Mouse (Mus musculus): ENCODE measurements around the gene Tdrkh. TPM values are rescaled to one million over a fixed set of nuclear protein-coding genes. Genes with fewer than 3 reads are reported as not detected.

The Tdrkh gene
- polyA plus RNA-seq (2014; fragmentation: Nextera tagmentation; extraction: Ambion mirVana) = 13.1 and 13.3 TPM in 2 replicates

GRCm38 (mm10) chr3:94413031-94413679, at the start of gene Tdrkh:
Gene Tdrkh, plus strand, starts transcription at chr3:94413273.
- WGBS = 9% methylated on average over 52 of the region's 52 CpGs
- peak; percentile 99 for ATAC-seq (ENCODE audit: low FRiP score, low TSS enrichment)
- H3K27me3 ChIP-seq (ENCODE audit: control insufficient read depth, insufficient read depth, low read length) = 0 out of 2 replicates have a peak, but pooled peaks cover 3% of the 10 kb centered on the region

GRCm38 (mm10) chr3:94363291-94364153, 49.6 kb upstream of the Tdrkh start:
- Histone ChIP-seq H3K4me1 (ENCODE audit: control insufficient read depth, insufficient read depth, low read length) (no peaks in the 10 kb centered on the region), H3K4me3 (ENCODE audit: low read length) (peak overlapping the region; percentile 57), H3K4me2 (replicated peaks; ENCODE audit: low read depth, low read length) (peak overlapping the region; percentile 94), H3K27me3 (ENCODE audit: control insufficient read depth, insufficient read depth, low read length) (peaks cover 24% of the 10 kb centered on the region), H3K36me3 (ENCODE audit: control insufficient read depth, insufficient read depth, low read length) (no peaks in the 10 kb centered on the region), H3K27ac (ENCODE audit: low read depth, low read length) (no peak overlapping the region), H3K9me3 (ENCODE audit: control insufficient read depth, low read length) (no peaks in the 10 kb centered on the region), H3K9ac (ENCODE audit: low read depth, low read length) (peak overlapping the region; percentile 74)
- ATAC-seq (ENCODE audit: low FRiP score, low TSS enrichment) = peak; percentile 70
- 6% methylated on average over 94 of the region's 97 CpGs for WGBS

More at GRCm38 (mm10) chr3:94413031-94413679, at the start of gene Tdrkh:
- H3K9ac ChIP-seq (ENCODE audit: low read depth, low read length) = peak within 1 kb of the TSS; percentile 58
- H3K4me3 ChIP-seq (ENCODE audit: low read length) = peak within 1 kb of the TSS; percentile 38
- H3K4me2 ChIP-seq (replicated peaks; ENCODE audit: low read depth, low read length) = peak within 1 kb of the TSS; percentile 74
- no peaks in the 10 kb centered on the region for H3K9me3 ChIP-seq (ENCODE audit: control insufficient read depth, low read length)
- H3K4me1 ChIP-seq (ENCODE audit: control insufficient read depth, insufficient read depth, low read length) = peaks cover 6% of the 10 kb centered on the region; the same call in 1 of the 2 replicates
- H3K36me3 ChIP-seq (ENCODE audit: control insufficient read depth, insufficient read depth, low read length) = no peaks in the 10 kb centered on the region
- H3K27ac ChIP-seq (ENCODE audit: low read depth, low read length) = no peak within 1 kb of the TSS

GRCm38 (mm10) chr3:94364154-94364526, 48.9 kb upstream of the Tdrkh start:
- peak; percentile 47 for ATAC-seq (ENCODE audit: low FRiP score, low TSS enrichment)
- H3K9ac ChIP-seq (ENCODE audit: low read depth, low read length) = peak overlapping the region; percentile 74

GRCm38 (mm10) chr3:94366761-94367160, 46.3 kb upstream of the Tdrkh start:
- no peak overlapping the region for H3K4me3 ChIP-seq (ENCODE audit: low read length)
- H3K27ac ChIP-seq (ENCODE audit: low read depth, low read length) = no peak overlapping the region
- ATAC-seq (ENCODE audit: low FRiP score, low TSS enrichment) = no peak
- H3K36me3 ChIP-seq (ENCODE audit: control insufficient read depth, insufficient read depth, low read length) = no peaks in the 10 kb centered on the region
- peaks cover 24% of the 10 kb centered on the region for H3K27me3 ChIP-seq (ENCODE audit: control insufficient read depth, insufficient read depth, low read length)
- no peak overlapping the region for H3K4me2 ChIP-seq (replicated peaks; ENCODE audit: low read depth, low read length)
- no peak overlapping the region for H3K9ac ChIP-seq (ENCODE audit: low read depth, low read length)
- H3K4me1 ChIP-seq (ENCODE audit: control insufficient read depth, insufficient read depth, low read length) = no peaks in the 10 kb centered on the region; the same call in 1 of the 2 replicates
- WGBS = 9% methylated on average over 3 of the region's 3 CpGs
- no peaks in the 10 kb centered on the region for H3K9me3 ChIP-seq (ENCODE audit: control insufficient read depth, low read length)

More at GRCm38 (mm10) chr3:94364154-94364526, 48.9 kb upstream of the Tdrkh start:
- WGBS = 5% methylated on average over 18 of the region's 23 CpGs
- no peak overlapping the region for H3K27ac ChIP-seq (ENCODE audit: low read depth, low read length)
- peak overlapping the region; percentile 94 for H3K4me2 ChIP-seq (replicated peaks; ENCODE audit: low read depth, low read length)
- H3K27me3 ChIP-seq (ENCODE audit: control insufficient read depth, insufficient read depth, low read length) = peaks cover 24% of the 10 kb centered on the region
- H3K36me3 ChIP-seq (ENCODE audit: control insufficient read depth, insufficient read depth, low read length) = no peaks in the 10 kb centered on the region
- H3K4me1 ChIP-seq (ENCODE audit: control insufficient read depth, insufficient read depth, low read length) = no peaks in the 10 kb centered on the region
- H3K4me3 ChIP-seq (ENCODE audit: low read length) = peak overlapping the region; percentile 57
- no peaks in the 10 kb centered on the region for H3K9me3 ChIP-seq (ENCODE audit: control insufficient read depth, low read length)

GRCm38 (mm10) chr3:94367511-94367910, 45.6 kb upstream of the Tdrkh start:
- ATAC-seq (ENCODE audit: low FRiP score, low TSS enrichment) = no peak
- H3K27ac ChIP-seq (ENCODE audit: low read depth, low read length) = no peak overlapping the region
- H3K4me3 ChIP-seq (ENCODE audit: low read length) = no peak overlapping the region
- 77% methylated on average over 6 of the region's 6 CpGs for WGBS
- H3K9me3 ChIP-seq (ENCODE audit: control insufficient read depth, low read length) = no peaks in the 10 kb centered on the region
- peaks cover 19% of the 10 kb centered on the region for H3K27me3 ChIP-seq (ENCODE audit: control insufficient read depth, insufficient read depth, low read length)
- no peak overlapping the region for H3K9ac ChIP-seq (ENCODE audit: low read depth, low read length)
- H3K36me3 ChIP-seq (ENCODE audit: control insufficient read depth, insufficient read depth, low read length) = no peaks in the 10 kb centered on the region
- no peak overlapping the region for H3K4me2 ChIP-seq (replicated peaks; ENCODE audit: low read depth, low read length)
- H3K4me1 ChIP-seq (ENCODE audit: control insufficient read depth, insufficient read depth, low read length) = no peaks in the 10 kb centered on the region; the same call in 1 of the 2 replicates

GRCm38 (mm10) chr3:94368631-94369030, 44.4 kb upstream of the Tdrkh start:
- 67% methylated on average over 6 of the region's 6 CpGs for WGBS
- Histone ChIP-seq H3K4me2 (replicated peaks; ENCODE audit: low read depth, low read length) (no peak overlapping the region), H3K9ac (ENCODE audit: low read depth, low read length) (no peak overlapping the region), H3K27me3 (ENCODE audit: control insufficient read depth, insufficient read depth, low read length) (peaks cover 14% of the 10 kb centered on the region), H3K36me3 (ENCODE audit: control insufficient read depth, insufficient read depth, low read length) (no peaks in the 10 kb centered on the region), H3K4me3 (ENCODE audit: low read length) (no peak overlapping the region), H3K9me3 (ENCODE audit: control insufficient read depth, low read length) (no peaks in the 10 kb centered on the region), H3K4me1 (ENCODE audit: control insufficient read depth, insufficient read depth, low read length) (peaks cover 4% of the 10 kb centered on the region; the same call in 1 of the 2 replicates), H3K27ac (ENCODE audit: low read depth, low read length) (no peak overlapping the region)
- no peak for ATAC-seq (ENCODE audit: low FRiP score, low TSS enrichment)

GRCm38 (mm10) chr3:94369709-94370108, 43.4 kb upstream of the Tdrkh start:
- H3K4me2 ChIP-seq (replicated peaks; ENCODE audit: low read depth, low read length) = no peak overlapping the region
- H3K9ac ChIP-seq (ENCODE audit: low read depth, low read length) = no peak overlapping the region
- 0 out of 2 replicates have a peak, but pooled peaks cover 5% of the 10 kb centered on the region for H3K27me3 ChIP-seq (ENCODE audit: control insufficient read depth, insufficient read depth, low read length)
- WGBS = 56% methylated on average over 2 of the region's 2 CpGs
- H3K36me3 ChIP-seq (ENCODE audit: control insufficient read depth, insufficient read depth, low read length) = no peaks in the 10 kb centered on the region
- no peak overlapping the region for H3K4me3 ChIP-seq (ENCODE audit: low read length)
- no peak overlapping the region for H3K27ac ChIP-seq (ENCODE audit: low read depth, low read length)
- ATAC-seq (ENCODE audit: low FRiP score, low TSS enrichment) = no peak
- H3K9me3 ChIP-seq (ENCODE audit: control insufficient read depth, low read length) = no peaks in the 10 kb centered on the region
- peaks cover 7% of the 10 kb centered on the region for H3K4me1 ChIP-seq (ENCODE audit: control insufficient read depth, insufficient read depth, low read length)

GRCm38 (mm10) chr3:94371637-94372036, 41.4 kb upstream of the Tdrkh start:
- peaks cover 7% of the 10 kb centered on the region for H3K4me1 ChIP-seq (ENCODE audit: control insufficient read depth, insufficient read depth, low read length)
- H3K4me3 ChIP-seq (ENCODE audit: low read length) = peak overlapping the region; percentile 0; the same call in 1 of the 2 replicates
- H3K36me3 ChIP-seq (ENCODE audit: control insufficient read depth, insufficient read depth, low read length) = no peaks in the 10 kb centered on the region
- ATAC-seq (ENCODE audit: low FRiP score, low TSS enrichment) = peak; percentile 33; the same call in 1 of the 2 replicates
- H3K9ac ChIP-seq (ENCODE audit: low read depth, low read length) = no peak overlapping the region
- H3K9me3 ChIP-seq (ENCODE audit: control insufficient read depth, low read length) = no peaks in the 10 kb centered on the region
- peak overlapping the region; percentile 28 for H3K4me2 ChIP-seq (replicated peaks; ENCODE audit: low read depth, low read length)
- WGBS = 5% methylated on average over 11 of the region's 11 CpGs
- 0 out of 2 replicates have a peak, but pooled peaks cover 2% of the 10 kb centered on the region for H3K27me3 ChIP-seq (ENCODE audit: control insufficient read depth, insufficient read depth, low read length)
- H3K27ac ChIP-seq (ENCODE audit: low read depth, low read length) = no peak overlapping the region
